In genomic region chr9:98690839-98691516, GRCm38 (mm10) we compare ENCODE assay signal across 8 mouse cellular contexts.
DNase-seq lines count a peak whose midpoint lies in the region; ATAC-seq lines count a peak whose summit lies in the region.

No protein-coding gene starts in this region.

- intact Hi-C loops in heart, postnatal 14 days (cut with DNase I) = no loop called here

- ATAC-seq in frontal cortex, adult (ENCODE audit: low TSS enrichment) = peak; percentile 79

- peak; percentile 75 for DNase-seq in ovary, adult 18-20 months (ENCODE audit: low spot score)
- DNase-seq in ovary, postnatal 10 days (ENCODE audit: low spot score) = no peak
- peak; percentile 78 to 84 for DNase-seq in heart, postnatal 14 days
- DNase-seq in layer of hippocampus, adult 9-11 months = peak; percentile 42
- DNase-seq in ovary, postnatal 14 days (ENCODE audit: low spot score) = peak; percentile 59
- DNase-seq in spleen, adult 12 weeks (ENCODE audit: low spot score) = no peak
- DNase-seq in Muller cell, postnatal 12 days (ENCODE audit: inconsistent ontology term) = no peak

Comparison
In these comparisons a context has a peak if more than half of its experiments do, and no peak if none do; other contexts are left out.
1. DNase-seq: peak in ovary, adult 18-20 months (single experiment), heart, postnatal 14 days (2 of 2), layer of hippocampus, adult 9-11 months (single experiment) and ovary, postnatal 14 days (single experiment); none in ovary, postnatal 10 days (single experiment), spleen, adult 12 weeks (single experiment) and Muller cell, postnatal 12 days (single experiment).